13 mouse cellular contexts compared by ENCODE assay signal in genomic region chr12:101010148-101010920, GRCm38 (mm10). TPM values are rescaled to one million over a fixed set of nuclear protein-coding genes. Genes with fewer than 3 reads are reported as not detected.
DNase-seq lines count a peak whose midpoint lies in the region; ATAC-seq and TF ChIP-seq lines count a peak whose summit lies in the region.
"Had no signal": no experiment of that assay in that cellular context is flagged by ENCODE, and none has a peak within 500 bp of the region (broad histone marks: within the 10 kb centered on the region; RNA-seq: fewer than 3 reads in every experiment).

No protein-coding gene starts in this region.

- peaks cover 22% of the 10 kb centered on the region for H3K4me1 ChIP-seq in ES-Bruce4 (ENCODE audit: control insufficient read depth, insufficient read depth, low read length)

- peak; percentile 24 for ATAC-seq in megakaryocyte progenitor cell, adult 5-6 weeks (replicated peaks; ENCODE audit: poor library complexity)
- ATAC-seq: forebrain, embryonic 13.5 days had no signal

- TF ChIP-seq CTCF in ES-Bruce4 (IDR thresholded peaks at IDR 0.05; ENCODE audit: low read depth, low read length): no peak

- no peaks in the 10 kb centered on the region for H3K9me3 ChIP-seq in ES-Bruce4 (replicated peaks; ENCODE audit: control insufficient read depth, insufficient read depth, low read length, poor library complexity, severe bottlenecking)
- H3K9me3 ChIP-seq: forebrain, embryonic 13.5 days; heart, embryonic 15.5 days; neural tube, embryonic 13.5 days had no signal

- no peaks in the 10 kb centered on the region for H3K36me3 ChIP-seq in ES-Bruce4 (ENCODE audit: control insufficient read depth, insufficient read depth, low read length, poor library complexity, severe bottlenecking)
- H3K36me3 ChIP-seq: heart, embryonic 15.5 days; neural tube, embryonic 13.5 days had no signal

- H3K27ac ChIP-seq in ES-Bruce4 (ENCODE audit: insufficient read depth, low read length): peak overlapping the region; percentile 72
- H3K27ac ChIP-seq: forebrain, embryonic 13.5 days; heart, embryonic 15.5 days; neural tube, embryonic 13.5 days had no signal

- H3K4me3 ChIP-seq in ES-Bruce4 (ENCODE audit: low read depth, low read length): no peak overlapping the region
- H3K4me3 ChIP-seq: forebrain, embryonic 13.5 days; heart, embryonic 15.5 days; neural tube, embryonic 13.5 days had no signal

- no peaks in the 10 kb centered on the region for H3K27me3 ChIP-seq in ES-Bruce4 (ENCODE audit: control insufficient read depth, insufficient read depth, low read length, poor library complexity, severe bottlenecking)
- H3K27me3 ChIP-seq: forebrain, embryonic 13.5 days; neural tube, embryonic 13.5 days had no signal

- peak; percentile 94 for DNase-seq in heart, adult 11 months
- no peak for DNase-seq in heart, adult 8-10 months (ENCODE audit: low spot score)
- DNase-seq in induced T-regulatory cell, adult 2 months (ENCODE audit: low read depth): peak; percentile 55
- no peak for DNase-seq in adrenal gland, adult 18-20 months (ENCODE audit: low spot score in 2 of 2)
- DNase-seq in urinary bladder, postnatal 36 days (ENCODE audit: low spot score in 2 of 2): no peak
- no peak for DNase-seq in left cerebral cortex, adult 9 months (ENCODE audit: low spot score in 2 of 2)
- DNase-seq: adrenal gland, adult 8-10 months; layer of hippocampus, adult 9-11 months had no signal

- no peak overlapping the region for H3K9ac ChIP-seq in ES-Bruce4 (ENCODE audit: low read depth, poor library complexity, severe bottlenecking)
- H3K9ac ChIP-seq: forebrain, embryonic 13.5 days; heart, embryonic 15.5 days; neural tube, embryonic 13.5 days had no signal

- TF ChIP-seq EP300 in ES-Bruce4 (IDR thresholded peaks at IDR 0.05; ENCODE audit: insufficient read depth, low read depth, low read length): peak; percentile 74; the same call in 1 of the 2 replicates

- no peak for TF ChIP-seq POLR2A in ES-Bruce4 (IDR thresholded peaks at IDR 0.05; ENCODE audit: insufficient read depth, low read length)

RNA-seq across cellular contexts. Expression of gene Ccdc88c, which starts 18.5 kb away (rescaled TPM):
- total RNA-seq in heart, adult 8-10 months (2022): 1 to 10 TPM; 4.2 to 6.4 (median 4.4) TPM
- 69.0 and 73.5 TPM in 2 replicates for polyA plus RNA-seq in ES-Bruce4 (2011; ENCODE audit: insufficient read depth, insufficient read length, low read depth, missing spikeins)
- total RNA-seq in megakaryocyte progenitor cell, adult 5-6 weeks (2015): 29.2 and 42.9 TPM in 2 replicates
- 78.9 and 97.7 TPM in 2 replicates for total RNA-seq in megakaryocyte progenitor cell, adult 5-6 weeks (2017)
- total RNA-seq in adrenal gland, adult 18-20 months (2021): 1 to 10 TPM; 1.1 to 2.1 TPM

Comparison
In these comparisons a context has a peak if more than half of its experiments do, and no peak if none do; other contexts are left out.
1. DNase-seq: peak in heart, adult 11 months (single experiment) and induced T-regulatory cell, adult 2 months (single experiment); none in heart, adult 8-10 months (single experiment), adrenal gland, adult 18-20 months (0 of 2), urinary bladder, postnatal 36 days (0 of 2) and left cerebral cortex, adult 9 months (0 of 2).
2. RNA of gene Ccdc88c, which starts 18.5 kb away (total RNA-seq): 29.2 to 97.7 TPM in megakaryocyte progenitor cell, adult 5-6 weeks; 4.2 to 6.4 TPM in heart, adult 8-10 months and 1.1 to 2.1 TPM in adrenal gland, adult 18-20 months; every median in the first group is over 4 times any median in the second.